Mouse (Mus musculus) midbrain, embryonic 13.5 days (tissue): ENCODE results near the gene Rbm28. TPM values are rescaled to one million over a fixed set of nuclear protein-coding genes. Genes with fewer than 3 reads are reported as not detected.

Source experiments
- ATAC-seq: fragments of 200-750 bp; cut with Nextera tagmentation; 2 replicates; pipeline ENCODE4 v1.8.0; 2017; ENCODE audit warnings: mild to moderate bottlenecking, moderate TSS enrichment, moderate library complexity
- H3K27ac ChIP-seq: fragments of 300-500 bp; sonication (generic); 2 replicates; pipeline ENCODE4 v1.5.1; 2015; ENCODE audit warnings: inconsistent platforms, mild to moderate bottlenecking, moderate library complexity
- H3K27me3 ChIP-seq: fragments of 300-500 bp; sonication (generic); 2 replicates; pipeline ENCODE4 v1.6.1; 2015; ENCODE audit warnings: mild to moderate bottlenecking, inconsistent platforms
- H3K36me3 ChIP-seq: fragments of 300-500 bp; sonication (generic); 2 replicates; pipeline ENCODE4 v1.6.1; 2015; ENCODE audit warnings: mild to moderate bottlenecking, inconsistent platforms
- H3K4me1 ChIP-seq: fragments of 300-500 bp; sonication (generic); replicated peaks from 2 replicates; pipeline ENCODE4 v1.6.1; 2015; ENCODE audit warnings: inconsistent platforms
- H3K4me2 ChIP-seq: fragments of 300-500 bp; sonication (generic); replicated peaks from 2 replicates; pipeline ENCODE4 v1.6.1; 2015; ENCODE audit warnings: moderate library complexity, mild to moderate bottlenecking, inconsistent platforms
- H3K4me3 ChIP-seq: fragments of 300-500 bp; sonication (generic); replicated peaks from 2 replicates; pipeline ENCODE4 v1.5.1; 2015; ENCODE audit warnings: mild to moderate bottlenecking, inconsistent platforms
- H3K9ac ChIP-seq: fragments of 300-500 bp; sonication (generic); replicated peaks from 2 replicates; pipeline ENCODE4 v1.6.1; 2015; ENCODE audit warnings: mild to moderate bottlenecking, inconsistent platforms
- H3K9me3 ChIP-seq: fragments of 300-500 bp; sonication (generic); 2 replicates; pipeline ENCODE4 v1.6.1; 2016; ENCODE audit warnings: mild to moderate bottlenecking, inconsistent platforms
- WGBS: fragments of 180-500 bp; shearing (Covaris S2); methylation state at CpG from one replicate; pipeline ENCODE4 v1.1.7; 2015; 5-methylcytosine and 5-hydroxymethylcytosine counted together
- polyA plus RNA-seq: library from polyadenylated mRNA; unstranded; fragments of >200 nt; fragmentation: Nextera tagmentation; extraction: Ambion mirVana; gene quantifications from 2 replicates; pipeline ENCODE4 v1.2.1, GENCODE M21; 2015

Gene Rbm28
- 47.2 and 48.5 TPM in 2 replicates for polyA plus RNA-seq

- Histone ChIP-seq H3K4me3 (peak within 1 kb of the TSS; percentile 56), H3K9ac (peak within 1 kb of the TSS; percentile 65), H3K27me3 (peaks cover 35% of the 10 kb centered on the region), H3K36me3 (peaks cover 2% of the 10 kb centered on the region), H3K4me1 (peaks cover 20% of the 10 kb centered on the region), H3K9me3 (no peaks in the 10 kb centered on the region), H3K4me2 (peak within 1 kb of the TSS; percentile 82), H3K27ac (no peak within 1 kb of the TSS)
- ATAC-seq: peak; percentile 88
- WGBS: 8% methylated on average over 42 of the region's 42 CpGs
Observed at GRCm38 (mm10) chr6:29164314-29165244, at the start of gene Rbm28. Gene Rbm28 (minus strand): TSS chr6:29165006.

- Histone ChIP-seq H3K27me3 (peaks cover 16% of the 10 kb centered on the region), H3K4me3 (no peak overlapping the region), H3K4me2 (peak overlapping the region; percentile 97; the same call in 1 of the 2 replicates), H3K9ac (peak overlapping the region; percentile 39), H3K4me1 (peaks cover 62% of the 10 kb centered on the region), H3K36me3 (no peaks in the 10 kb centered on the region), H3K9me3 (no peaks in the 10 kb centered on the region), H3K27ac (no peak overlapping the region)
- WGBS: 6% methylated on average over 1 of the region's 1 CpGs
- ATAC-seq: no peak
Observed at GRCm38 (mm10) chr6:29214245-29214644, 49.4 kb upstream of the Rbm28 start.

GRCm38 (mm10) chr6:29213436-29213835 lies 48.6 kb upstream of the Rbm28 start:
- no peak overlapping the region for H3K4me3 ChIP-seq
- no peak overlapping the region for H3K9ac ChIP-seq
- 45% methylated on average over 5 of the region's 5 CpGs for WGBS
- no peak overlapping the region for H3K4me2 ChIP-seq
- H3K27ac ChIP-seq: no peak overlapping the region
- ATAC-seq: no peak
- peaks cover 16% of the 10 kb centered on the region for H3K27me3 ChIP-seq
- H3K9me3 ChIP-seq: no peaks in the 10 kb centered on the region
- no peaks in the 10 kb centered on the region for H3K36me3 ChIP-seq
- peaks cover 70% of the 10 kb centered on the region for H3K4me1 ChIP-seq

- 1% methylated on average over 53 of the region's 66 CpGs for WGBS
- Histone ChIP-seq H3K27ac (peak overlapping the region; percentile 87), H3K4me3 (peak overlapping the region; percentile 68), H3K9me3 (no peaks in the 10 kb centered on the region), H3K9ac (peak overlapping the region; percentile 81), H3K4me1 (peaks cover 70% of the 10 kb centered on the region), H3K36me3 (0 out of 2 replicates have a peak, but pooled peaks cover 2% of the 10 kb centered on the region), H3K27me3 (peaks cover 16% of the 10 kb centered on the region), H3K4me2 (peak overlapping the region; percentile 87)
- peak; percentile 81 for ATAC-seq
Observed at GRCm38 (mm10) chr6:29211806-29212492, 47.1 kb upstream of the Rbm28 start.

- Histone ChIP-seq H3K27me3 (peaks cover 16% of the 10 kb centered on the region), H3K9me3 (no peaks in the 10 kb centered on the region), H3K9ac (peak overlapping the region; percentile 81), H3K4me3 (peak overlapping the region; percentile 68), H3K4me1 (peaks cover 64% of the 10 kb centered on the region), H3K36me3 (peaks cover 9% of the 10 kb centered on the region), H3K27ac (peak overlapping the region; percentile 87; the same call in 1 of the 2 replicates), H3K4me2 (peak overlapping the region; percentile 87)
- 39% methylated on average over 7 of the region's 7 CpGs for WGBS
- no peak for ATAC-seq
Observed at GRCm38 (mm10) chr6:29211146-29211545, 46.3 kb upstream of the Rbm28 start.

- H3K4me1 ChIP-seq: peaks cover 59% of the 10 kb centered on the region
Observed at GRCm38 (mm10) chr6:29210231-29210936, 45.6 kb upstream of the Rbm28 start.

GRCm38 (mm10) chr6:29208178-29208577 lies 43.4 kb upstream of the Rbm28 start:
- Histone ChIP-seq H3K27ac (no peak overlapping the region), H3K4me2 (no peak overlapping the region), H3K9me3 (no peaks in the 10 kb centered on the region), H3K4me1 (peaks cover 37% of the 10 kb centered on the region), H3K4me3 (no peak overlapping the region), H3K9ac (0 out of 2 replicates have a peak overlapping the region, but pooled peaks have one; percentile 1), H3K27me3 (no peaks in the 10 kb centered on the region; the same call in 1 of the 2 replicates), H3K36me3 (peaks cover 32% of the 10 kb centered on the region)
- WGBS: 85% methylated on average over 5 of the region's 5 CpGs
- no peak for ATAC-seq

More at GRCm38 (mm10) chr6:29210231-29210936, 45.6 kb upstream of the Rbm28 start:
- no peak for ATAC-seq
- Histone ChIP-seq H3K9ac (no peak overlapping the region), H3K27me3 (peaks cover 16% of the 10 kb centered on the region), H3K9me3 (no peaks in the 10 kb centered on the region), H3K27ac (no peak overlapping the region), H3K4me2 (peak overlapping the region; percentile 87), H3K4me3 (no peak overlapping the region), H3K36me3 (peaks cover 14% of the 10 kb centered on the region)
- 84% methylated on average over 9 of the region's 9 CpGs for WGBS

GRCm38 (mm10) chr6:29207017-29207416 lies 42.2 kb upstream of the Rbm28 start:
- Histone ChIP-seq H3K36me3 (peaks cover 44% of the 10 kb centered on the region), H3K9me3 (no peaks in the 10 kb centered on the region), H3K9ac (no peak overlapping the region), H3K4me1 (peaks cover 30% of the 10 kb centered on the region), H3K4me2 (no peak overlapping the region), H3K4me3 (no peak overlapping the region), H3K27ac (no peak overlapping the region), H3K27me3 (no peaks in the 10 kb centered on the region)
- ATAC-seq: no peak
- 85% methylated on average over 5 of the region's 5 CpGs for WGBS

- no peak overlapping the region for H3K4me2 ChIP-seq
- H3K4me1 ChIP-seq: peaks cover 23% of the 10 kb centered on the region
- H3K9ac ChIP-seq: no peak overlapping the region
- H3K36me3 ChIP-seq: peaks cover 52% of the 10 kb centered on the region
- H3K27ac ChIP-seq: no peak overlapping the region
- H3K9me3 ChIP-seq: no peaks in the 10 kb centered on the region
- no peak overlapping the region for H3K4me3 ChIP-seq
- WGBS: 94% methylated on average over 10 of the region's 10 CpGs
- no peak for ATAC-seq
- no peaks in the 10 kb centered on the region; the same call in 1 of the 2 replicates for H3K27me3 ChIP-seq
Observed at GRCm38 (mm10) chr6:29206006-29206405, 41.2 kb upstream of the Rbm28 start.

- no peak overlapping the region for H3K27ac ChIP-seq
- H3K4me3 ChIP-seq: no peak overlapping the region
- H3K4me2 ChIP-seq: no peak overlapping the region
- H3K4me1 ChIP-seq: peaks cover 14% of the 10 kb centered on the region
- peak; percentile 51 for ATAC-seq
- no peak overlapping the region for H3K9ac ChIP-seq
- no peaks in the 10 kb centered on the region for H3K9me3 ChIP-seq
- WGBS: 58% methylated on average over 15 of the region's 15 CpGs
- H3K36me3 ChIP-seq: peaks cover 59% of the 10 kb centered on the region
- peaks cover 6% of the 10 kb centered on the region; the same call in 1 of the 2 replicates for H3K27me3 ChIP-seq
Observed at GRCm38 (mm10) chr6:29204932-29205614, 40.3 kb upstream of the Rbm28 start.
